Mouse (Mus musculus) myocyte (in vitro differentiated cells): Measurements from ENCODE around the gene Usp12.

Experiments
- MAX ChIP-seq: IDR thresholded peaks from one replicate; pipeline ENCODE4 v1.6.1; 2011; ENCODE audit warnings: low read depth, mild to moderate bottlenecking, control low read depth
- MYOD1 ChIP-seq, 3 experiments: IDR thresholded peaks; one replicate each; pipeline ENCODE4 v1.6.1; 2011; ENCODE audit warnings: control low read depth in 2 of 3, low read depth in 2 of 3, mild to moderate bottlenecking in 2 of 3, moderate library complexity in 1 of 3; ENCODE audit not compliant: insufficient read length in 2 of 3, control insufficient read depth in 1 of 3
- POLR2A ChIP-seq: IDR thresholded peaks from one replicate; pipeline ENCODE4 v1.6.1; 2011; ENCODE audit warnings: low read depth, mild to moderate bottlenecking, control low read depth, moderate library complexity; ENCODE audit not compliant: insufficient read length
- SRF ChIP-seq: IDR thresholded peaks from one replicate; pipeline ENCODE4 v1.6.1; 2011; ENCODE audit warnings: low read depth; ENCODE audit not compliant: control insufficient read depth, insufficient read length
- TCF3 ChIP-seq: IDR thresholded peaks from one replicate; pipeline ENCODE4 v1.6.1; 2011; ENCODE audit warnings: low read depth, control low read depth; ENCODE audit not compliant: insufficient read length

DNA sequence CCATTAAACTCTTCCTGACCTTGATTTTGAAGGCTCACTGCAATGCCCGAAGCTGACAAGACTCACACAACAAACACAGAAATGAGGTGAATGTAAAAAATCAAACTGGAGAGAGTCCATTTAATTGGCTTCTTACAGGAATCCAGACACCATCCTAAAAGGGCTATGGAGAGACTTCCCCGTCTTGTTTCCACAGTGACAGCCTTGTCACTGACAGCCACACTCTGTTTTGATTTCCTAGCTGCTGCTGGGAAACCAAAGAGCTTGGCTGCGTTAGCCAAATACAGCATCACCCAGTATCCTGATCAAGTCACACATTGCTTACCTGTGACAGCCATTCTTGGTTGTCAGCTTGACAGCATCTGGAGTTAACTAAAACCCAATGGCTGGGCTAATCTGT is 69.8 kb downstream of the Usp12 start:
- TF ChIP-seq POLR2A (no peak), TCF3 (no peak), MAX (no peak), SRF (no peak), MYOD1 (IDR thresholded peaks at IDR 0.05; ENCODE audit: control insufficient read depth in 1 of 3, insufficient read length in 2 of 3, low read depth in 2 of 3) (no peak)
